Mouse (Mus musculus): ENCODE data around the gene Supt16. TPM values are rescaled to one million over a fixed set of nuclear protein-coding genes. Genes with fewer than 3 reads are reported as not detected.

Gene Supt16
- polyA plus RNA-seq, 1 experiment from 2014 or later = 61.1 TPM

DNA sequence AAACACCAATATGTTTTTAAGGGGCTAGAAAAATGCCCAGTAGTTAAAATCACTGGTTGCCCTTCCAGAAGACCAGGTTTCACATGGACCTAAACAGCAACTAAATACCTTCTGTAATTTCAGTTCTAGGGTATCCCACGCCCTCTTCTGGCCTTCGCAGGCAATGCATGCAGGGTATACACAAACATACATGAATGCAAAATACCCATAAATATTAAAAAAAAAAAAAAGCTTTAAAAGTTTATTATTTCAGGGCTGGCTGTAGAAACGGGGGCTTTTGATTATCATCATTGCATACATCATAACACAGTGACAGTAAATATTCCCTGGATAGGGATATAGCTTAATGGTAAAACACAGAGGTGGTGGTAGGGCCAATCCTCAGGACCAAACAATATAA is 1.5 kb downstream of the Supt16 start:
- Histone ChIP-seq H3K4me1 (replicated peaks) (peaks cover 5% of the 10 kb centered on the region; the same call in 1 of the 2 replicates), H3K27ac (no peak overlapping the region), H3K4me2 (replicated peaks) (peak overlapping the region; percentile 64), H3K36me3 (no peaks in the 10 kb centered on the region), H3K9me3 (no peaks in the 10 kb centered on the region), H3K9ac (no peak overlapping the region), H3K27me3 (replicated peaks) (no peaks in the 10 kb centered on the region), H3K4me3 (replicated peaks) (peak overlapping the region; percentile 99)
- no peak for ATAC-seq
- 22% methylated on average over 3 of the region's 3 CpGs for WGBS

GRCm38 (mm10) chr14:52190740-52191359 is 6.4 kb downstream of the Supt16 start:
- no peak overlapping the region for H3K4me2 ChIP-seq (replicated peaks)
- ATAC-seq = peak; percentile 75
- H3K36me3 ChIP-seq = no peaks in the 10 kb centered on the region
- no peak overlapping the region for H3K27ac ChIP-seq
- no peaks in the 10 kb centered on the region for H3K27me3 ChIP-seq (replicated peaks)
- no peaks in the 10 kb centered on the region for H3K9me3 ChIP-seq
- no peak overlapping the region for H3K4me3 ChIP-seq (replicated peaks)
- 0 out of 2 replicates have a peak, but pooled peaks cover 3% of the 10 kb centered on the region for H3K4me1 ChIP-seq (replicated peaks)
- no peak overlapping the region for H3K9ac ChIP-seq

GRCm38 (mm10) chr14:52189519-52189918 is 7.7 kb downstream of the Supt16 start:
- no peaks in the 10 kb centered on the region for H3K4me1 ChIP-seq (replicated peaks)
- no peak overlapping the region for H3K4me2 ChIP-seq (replicated peaks)
- no peaks in the 10 kb centered on the region for H3K9me3 ChIP-seq
- no peaks in the 10 kb centered on the region for H3K27me3 ChIP-seq (replicated peaks)
- no peak overlapping the region for H3K27ac ChIP-seq
- no peak overlapping the region for H3K4me3 ChIP-seq (replicated peaks)
- 85% methylated on average over 2 of the region's 2 CpGs for WGBS
- no peaks in the 10 kb centered on the region for H3K36me3 ChIP-seq
- H3K9ac ChIP-seq = no peak overlapping the region
- no peak for ATAC-seq

DNA sequence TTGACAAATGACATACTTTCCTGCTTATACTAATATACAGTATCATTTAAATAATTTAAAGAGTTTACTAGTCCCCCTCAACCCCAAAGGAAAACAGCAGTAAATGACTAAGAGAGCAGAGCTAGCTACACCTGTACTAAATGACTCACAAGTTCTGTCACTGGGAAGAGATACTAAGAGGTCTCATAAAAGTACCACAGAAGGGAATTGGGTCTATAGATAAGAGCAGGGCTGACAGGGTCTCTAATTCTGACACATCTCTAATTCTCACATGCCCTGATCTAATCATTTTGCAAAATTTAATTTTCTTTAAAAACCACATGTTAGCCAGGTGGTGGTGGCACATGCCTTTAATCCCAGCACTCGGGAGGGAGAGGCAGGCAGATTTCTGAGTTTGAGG is 8.4 kb downstream of the Supt16 start:
- H3K9me3 ChIP-seq = no peaks in the 10 kb centered on the region
- H3K27ac ChIP-seq = no peak overlapping the region
- no peaks in the 10 kb centered on the region for H3K36me3 ChIP-seq
- no peak overlapping the region for H3K4me2 ChIP-seq (replicated peaks)
- no peak overlapping the region for H3K9ac ChIP-seq
- H3K4me1 ChIP-seq (replicated peaks) = no peaks in the 10 kb centered on the region
- H3K27me3 ChIP-seq (replicated peaks) = no peaks in the 10 kb centered on the region
- 70% methylated on average over 1 of the region's 1 CpGs for WGBS
- no peak overlapping the region for H3K4me3 ChIP-seq (replicated peaks)
- no peak for ATAC-seq

DNA sequence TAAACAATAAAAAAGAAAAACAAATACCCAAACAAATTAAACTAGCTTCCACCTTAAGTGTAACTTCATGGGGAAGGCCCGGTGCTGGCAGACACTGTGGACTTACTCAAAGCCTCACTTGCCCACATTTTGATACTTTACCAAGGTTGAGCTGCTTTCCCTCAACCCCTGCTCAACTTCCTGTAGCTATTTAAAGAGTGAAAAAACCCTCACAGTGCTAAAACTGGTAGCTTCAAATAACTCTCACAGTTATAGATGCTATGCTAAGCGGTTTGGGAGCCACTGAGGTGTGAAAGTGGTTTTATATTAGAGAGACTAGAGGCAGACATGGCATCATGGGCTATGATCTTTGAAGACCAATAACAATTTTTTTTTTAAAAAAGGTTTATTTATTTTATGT is 30.6 kb downstream of the Supt16 start:
- Histone ChIP-seq H3K27ac (no peak overlapping the region), H3K9me3 (no peaks in the 10 kb centered on the region), H3K27me3 (replicated peaks) (no peaks in the 10 kb centered on the region), H3K4me3 (replicated peaks) (no peak overlapping the region), H3K36me3 (peaks cover 13% of the 10 kb centered on the region), H3K4me1 (replicated peaks) (no peaks in the 10 kb centered on the region), H3K9ac (no peak overlapping the region), H3K4me2 (replicated peaks) (no peak overlapping the region)
- WGBS = 97% methylated on average over 2 of the region's 2 CpGs
- no peak for ATAC-seq

DNA sequence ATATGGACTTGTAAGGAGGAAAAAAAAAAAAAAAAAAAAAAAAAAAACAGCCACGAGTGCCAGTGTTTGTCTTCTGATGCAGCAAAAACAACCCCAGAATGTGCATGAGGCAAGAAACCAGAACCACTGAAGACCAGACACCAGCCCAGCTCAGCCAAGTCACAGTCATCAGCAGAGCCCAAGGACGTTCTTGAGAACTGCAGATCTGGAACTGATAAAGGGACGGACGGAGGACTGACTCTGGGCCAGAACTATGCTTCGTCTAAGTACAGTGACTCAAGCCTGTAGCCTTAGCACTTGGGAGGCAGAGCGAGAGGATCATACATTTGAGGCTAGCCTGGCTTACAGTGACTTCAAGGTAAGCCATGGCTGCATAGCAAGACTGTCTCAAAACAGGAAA is 36.3 kb downstream of the Supt16 start:
- H3K36me3 ChIP-seq = peaks cover 21% of the 10 kb centered on the region
- ATAC-seq = no peak
- 84% methylated on average over 6 of the region's 6 CpGs for WGBS

DNA sequence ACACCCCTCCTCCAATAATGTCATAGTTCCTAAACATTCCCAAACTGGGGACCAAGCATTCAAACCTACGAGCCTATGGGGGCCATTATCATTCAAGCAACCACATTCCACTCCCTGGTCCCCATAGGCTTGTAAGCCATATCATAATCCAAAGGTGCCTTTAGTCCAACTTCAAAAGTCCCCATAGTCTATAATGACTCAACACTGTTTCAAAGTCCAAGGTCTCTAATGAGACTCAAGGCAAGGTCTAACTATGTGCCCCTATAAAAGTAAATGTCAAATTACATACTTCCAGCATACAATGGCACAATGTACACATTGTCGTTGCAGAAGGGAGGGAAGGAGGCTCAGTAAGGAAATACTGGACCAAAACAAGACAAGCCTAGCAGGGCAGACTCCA is 42.2 kb downstream of the Supt16 start:
- ATAC-seq = peak; percentile 76
- 60% methylated on average over 2 of the region's 2 CpGs for WGBS
- H3K36me3 ChIP-seq = peaks cover 12% of the 10 kb centered on the region
- no peaks in the 10 kb centered on the region for H3K27me3 ChIP-seq (replicated peaks)
- no peaks in the 10 kb centered on the region for H3K9me3 ChIP-seq
- no peak overlapping the region for H3K9ac ChIP-seq
- no peak overlapping the region for H3K27ac ChIP-seq
- no peak overlapping the region for H3K4me3 ChIP-seq (replicated peaks)
- H3K4me2 ChIP-seq (replicated peaks) = no peak overlapping the region
- H3K4me1 ChIP-seq (replicated peaks) = no peaks in the 10 kb centered on the region

More for the DNA sequence above, 36.3 kb downstream of the Supt16 start:
- Histone ChIP-seq H3K4me2 (replicated peaks) (no peak overlapping the region), H3K4me1 (replicated peaks) (no peaks in the 10 kb centered on the region), H3K9me3 (no peaks in the 10 kb centered on the region), H3K4me3 (replicated peaks) (no peak overlapping the region), H3K27ac (no peak overlapping the region), H3K27me3 (replicated peaks) (no peaks in the 10 kb centered on the region), H3K9ac (no peak overlapping the region)

GRCm38 (mm10) chr14:52152613-52153012 is 44.6 kb downstream of the Supt16 start:
- Histone ChIP-seq H3K9me3 (no peaks in the 10 kb centered on the region), H3K36me3 (no peaks in the 10 kb centered on the region), H3K27me3 (replicated peaks) (no peaks in the 10 kb centered on the region), H3K4me1 (replicated peaks) (no peaks in the 10 kb centered on the region), H3K9ac (no peak overlapping the region), H3K27ac (no peak overlapping the region), H3K4me2 (replicated peaks) (no peak overlapping the region), H3K4me3 (replicated peaks) (no peak overlapping the region)
- ATAC-seq = no peak
- 57% methylated on average over 3 of the region's 3 CpGs for WGBS

DNA sequence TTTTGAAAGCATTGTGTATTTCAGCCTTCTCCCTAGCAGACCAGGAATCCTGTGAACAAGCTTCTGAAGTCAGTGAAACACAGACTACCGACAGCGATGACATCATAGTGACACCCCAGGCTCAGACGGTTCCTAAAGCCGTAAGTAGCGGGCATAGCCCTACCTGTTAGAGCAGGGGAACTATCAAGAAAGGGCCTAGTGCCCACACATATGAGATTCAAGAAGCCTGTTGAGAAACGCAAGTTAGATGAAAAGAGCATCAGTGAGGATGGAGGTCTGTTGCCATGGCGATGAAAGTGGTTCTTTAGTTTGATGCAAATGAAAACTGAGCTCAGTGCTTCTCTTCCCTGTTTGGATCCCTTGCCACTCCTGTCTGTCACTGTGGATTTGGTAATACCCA is 45.0 kb downstream of the Supt16 start:
- H3K9me3 ChIP-seq = no peaks in the 10 kb centered on the region
- H3K36me3 ChIP-seq = no peaks in the 10 kb centered on the region
- no peak overlapping the region for H3K4me2 ChIP-seq (replicated peaks)
- no peak overlapping the region for H3K9ac ChIP-seq
- H3K27ac ChIP-seq = no peak overlapping the region
- no peaks in the 10 kb centered on the region for H3K4me1 ChIP-seq (replicated peaks)
- 41% methylated on average over 7 of the region's 7 CpGs for WGBS
- no peak overlapping the region for H3K4me3 ChIP-seq (replicated peaks)
- no peak for ATAC-seq
- H3K27me3 ChIP-seq (replicated peaks) = no peaks in the 10 kb centered on the region

DNA sequence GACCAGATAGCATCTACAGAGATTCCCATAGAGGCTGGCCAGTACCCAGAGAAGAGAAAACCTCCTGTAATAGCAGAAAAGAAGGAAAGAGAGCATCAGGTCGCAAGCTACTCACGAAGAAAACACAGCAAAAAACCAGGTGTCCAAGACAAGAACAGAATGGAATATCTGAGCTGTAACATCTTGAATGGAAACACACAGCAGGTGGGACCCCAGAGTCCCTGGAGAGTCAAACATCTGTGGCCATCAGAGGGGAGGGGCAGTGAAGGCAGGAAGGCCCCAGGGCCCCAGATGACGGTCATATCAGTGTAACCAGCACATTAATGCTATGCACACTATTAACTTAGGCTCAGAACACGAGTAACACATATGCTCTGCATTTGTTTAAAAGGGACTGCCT is 47.3 kb downstream of the Supt16 start:
- Histone ChIP-seq H3K27me3 (replicated peaks) (no peaks in the 10 kb centered on the region), H3K4me1 (replicated peaks) (no peaks in the 10 kb centered on the region), H3K9ac (no peak overlapping the region), H3K9me3 (no peaks in the 10 kb centered on the region), H3K4me3 (replicated peaks) (no peak overlapping the region), H3K4me2 (replicated peaks) (no peak overlapping the region), H3K27ac (no peak overlapping the region), H3K36me3 (no peaks in the 10 kb centered on the region)
- 68% methylated on average over 4 of the region's 4 CpGs for WGBS
- ATAC-seq = no peak

DNA sequence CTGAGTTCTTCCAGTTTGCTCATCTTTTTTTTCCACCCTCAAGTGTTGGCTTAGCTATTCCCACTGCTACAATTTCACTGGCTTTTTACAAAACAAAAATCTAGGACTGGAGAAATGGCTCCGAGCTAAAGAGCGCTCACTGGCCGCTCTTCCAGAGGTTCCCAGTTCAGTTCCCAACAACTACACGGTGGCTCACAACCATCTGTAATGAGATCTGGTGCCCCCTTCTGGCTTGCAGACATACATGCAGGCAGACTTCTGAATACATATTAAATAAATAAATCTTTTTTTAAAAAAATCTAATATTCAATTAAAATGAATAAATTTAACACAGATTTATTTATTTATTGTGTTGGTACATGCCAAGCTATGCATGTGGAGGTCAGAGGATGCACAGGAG is 50.7 kb downstream of the Supt16 start:
- no peak for ATAC-seq
- Histone ChIP-seq H3K27me3 (replicated peaks) (no peaks in the 10 kb centered on the region), H3K36me3 (no peaks in the 10 kb centered on the region), H3K4me2 (replicated peaks) (no peak overlapping the region), H3K9ac (no peak overlapping the region), H3K9me3 (no peaks in the 10 kb centered on the region), H3K4me3 (replicated peaks) (no peak overlapping the region), H3K27ac (no peak overlapping the region), H3K4me1 (replicated peaks) (no peaks in the 10 kb centered on the region)
- WGBS = 61% methylated on average over 4 of the region's 4 CpGs

- Histone ChIP-seq H3K9ac (no peak overlapping the region), H3K9me3 (no peaks in the 10 kb centered on the region), H3K4me2 (replicated peaks) (no peak overlapping the region), H3K36me3 (no peaks in the 10 kb centered on the region), H3K4me1 (replicated peaks) (no peaks in the 10 kb centered on the region), H3K27ac (no peak overlapping the region), H3K4me3 (replicated peaks) (no peak overlapping the region), H3K27me3 (replicated peaks) (no peaks in the 10 kb centered on the region)
- no peak for ATAC-seq
- 72% methylated on average over 4 of the region's 4 CpGs for WGBS
Measured at GRCm38 (mm10) chr14:52144165-52144564, 53.1 kb downstream of the Supt16 start.

DNA sequence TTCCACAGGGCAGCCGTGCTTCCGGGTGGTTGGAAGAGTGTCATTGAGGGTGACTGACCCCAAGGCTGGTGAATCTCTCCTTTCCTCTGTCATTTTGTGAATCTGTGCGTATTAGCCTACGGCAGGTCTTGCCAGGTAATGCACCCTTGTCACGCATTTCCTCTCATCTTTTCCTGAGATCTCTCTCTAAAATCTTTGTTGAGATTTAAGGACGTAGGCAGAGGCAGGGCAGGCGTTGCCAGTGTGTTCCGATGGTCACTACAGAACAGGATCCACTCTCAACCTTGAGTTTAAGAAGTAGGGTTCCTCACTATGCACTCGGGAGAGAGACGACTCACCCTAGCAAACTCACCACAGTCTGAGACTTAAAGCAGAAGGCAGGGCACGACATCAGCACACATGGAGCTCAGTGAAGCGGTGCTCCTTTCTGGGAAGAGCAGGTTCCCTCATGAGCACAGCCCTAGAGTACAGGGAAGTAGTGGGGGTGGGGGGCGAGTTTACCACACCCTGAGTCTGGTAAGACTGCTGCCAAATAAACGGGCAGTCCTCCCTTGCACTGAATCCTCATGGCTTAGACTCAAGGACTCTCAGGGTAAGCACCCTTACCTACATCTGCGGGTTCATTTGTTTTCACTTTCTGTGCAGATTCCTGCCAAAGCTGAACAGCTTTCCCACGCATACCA is 55.6 kb downstream of the Supt16 start:
- no peaks in the 10 kb centered on the region for H3K36me3 ChIP-seq
- no peaks in the 10 kb centered on the region for H3K27me3 ChIP-seq (replicated peaks)
- no peak overlapping the region for H3K9ac ChIP-seq
- no peak overlapping the region for H3K27ac ChIP-seq
- ATAC-seq = no peak
- H3K9me3 ChIP-seq = no peaks in the 10 kb centered on the region
- H3K4me1 ChIP-seq (replicated peaks) = no peaks in the 10 kb centered on the region
- 63% methylated on average over 16 of the region's 16 CpGs for WGBS
- H3K4me2 ChIP-seq (replicated peaks) = no peak overlapping the region; the same call in 1 of the 2 replicates
- H3K4me3 ChIP-seq (replicated peaks) = no peak overlapping the region
